Mouse (Mus musculus): ENCODE data around the gene Pik3cb. TPM values are rescaled to one million over a fixed set of nuclear protein-coding genes. Genes with fewer than 3 reads are reported as not detected.

Pik3cb gene
- polyA plus RNA-seq, 1 experiment, result 2.5 TPM

DNA sequence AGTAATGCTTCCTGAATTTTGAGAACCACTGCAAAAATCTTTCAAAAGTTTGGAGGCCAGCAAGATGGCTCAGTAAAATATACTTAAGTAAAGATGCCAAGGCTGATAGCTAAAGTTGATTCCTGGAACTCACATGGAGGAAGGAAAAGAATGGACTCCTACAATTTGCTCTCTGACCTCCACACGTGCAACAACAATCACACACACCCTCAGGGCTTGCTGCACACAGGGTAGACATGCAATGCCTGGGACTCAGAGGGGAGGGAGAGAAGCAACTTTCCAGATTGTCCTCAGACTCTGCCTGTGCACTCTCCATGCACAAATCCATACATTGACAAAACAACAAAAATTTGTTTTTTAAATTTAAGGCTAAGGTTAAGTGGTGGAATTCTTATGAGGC is 42.8 kb downstream of the Pik3cb start:
- WGBS, result 47% methylated on average over 1 of the region's 1 CpGs
- no peak for DNase-seq (ENCODE audit: low read depth, low spot score)

DNA sequence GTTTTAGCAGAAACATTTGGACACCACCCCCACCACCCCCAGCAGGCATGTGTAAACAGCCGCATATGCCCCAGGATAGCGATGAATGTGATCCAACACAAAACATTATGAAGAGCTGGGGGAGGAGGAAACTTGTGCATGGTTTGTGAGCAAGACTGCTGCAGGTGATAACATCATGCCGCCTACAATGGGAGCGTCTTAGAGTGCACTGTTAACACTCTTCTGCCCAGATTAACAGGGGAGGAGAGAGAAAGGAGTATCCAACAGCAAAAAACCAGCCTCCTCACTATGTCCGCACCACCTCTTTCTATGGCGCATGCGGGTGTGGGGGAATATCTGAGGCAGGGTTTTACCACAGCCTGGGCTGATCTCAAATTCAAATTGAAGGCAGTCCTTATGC is 45.2 kb downstream of the Pik3cb start:
- no peak for DNase-seq (ENCODE audit: low read depth, low spot score)
- WGBS, result 90% methylated on average over 7 of the region's 7 CpGs

DNA sequence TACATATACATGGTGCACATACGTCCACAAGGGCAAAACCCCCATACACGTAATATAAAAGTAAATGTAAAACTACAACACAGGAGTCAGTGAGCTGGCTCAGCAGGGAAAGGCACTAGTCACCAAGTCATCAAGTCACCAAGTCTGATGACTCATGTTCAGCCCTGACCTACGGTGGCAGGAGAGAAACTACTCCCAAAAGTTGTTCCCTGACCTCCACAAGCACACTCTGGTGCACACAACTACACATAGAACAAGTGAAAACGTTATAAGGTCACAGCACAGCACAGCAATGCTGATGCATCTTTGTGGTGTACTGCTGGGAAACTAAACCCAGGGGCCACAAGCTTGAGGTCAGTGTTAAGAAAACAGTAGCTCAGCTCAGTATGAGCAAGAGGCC is 49.9 kb downstream of the Pik3cb start:
- no peak for DNase-seq (ENCODE audit: low read depth, low spot score)
- 81% methylated on average over 4 of the region's 4 CpGs for WGBS

DNA sequence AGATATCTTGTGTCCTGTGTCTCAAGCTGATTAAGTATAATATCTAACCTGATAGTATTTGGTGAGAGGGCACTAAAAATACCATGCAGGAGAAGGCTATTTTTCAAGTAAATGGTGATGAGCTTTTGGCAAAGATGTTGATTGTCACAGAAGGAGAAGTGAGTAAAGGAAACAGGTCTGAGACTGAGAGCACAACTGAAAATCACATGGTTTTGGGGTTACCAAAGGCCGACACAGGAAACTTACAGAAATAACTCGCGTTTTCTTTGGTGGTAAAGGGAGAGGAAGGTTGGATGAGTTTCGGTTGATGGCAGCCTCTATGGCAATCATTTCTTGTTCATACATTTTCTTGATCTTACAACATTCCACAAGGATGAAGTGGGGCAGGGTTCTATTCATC is 50.5 kb downstream of the Pik3cb start:
- no peak for DNase-seq (ENCODE audit: low read depth, low spot score)
- WGBS, result 84% methylated on average over 4 of the region's 4 CpGs

DNA sequence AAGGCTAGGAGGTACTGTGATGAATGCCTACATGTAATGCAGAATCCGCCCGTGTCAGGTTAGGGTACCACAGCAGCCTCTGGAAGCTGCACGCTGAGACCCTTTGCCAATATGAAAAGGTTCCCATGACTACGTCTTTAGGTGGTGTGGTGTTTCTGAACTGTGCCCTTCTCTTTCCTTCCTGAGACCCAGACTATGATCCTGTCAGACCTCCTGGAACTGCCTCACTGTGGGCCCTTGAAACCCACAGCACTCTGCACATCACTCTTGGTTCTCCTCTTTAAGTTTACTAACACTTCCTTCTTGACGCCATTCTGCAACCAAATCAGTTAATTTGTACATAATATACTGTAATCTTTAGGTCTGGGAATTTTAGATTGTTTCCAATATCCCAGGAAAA is 58.7 kb downstream of the Pik3cb start:
- DNase-seq (ENCODE audit: low read depth, low spot score), result no peak
- 91% methylated on average over 5 of the region's 5 CpGs for WGBS

DNA sequence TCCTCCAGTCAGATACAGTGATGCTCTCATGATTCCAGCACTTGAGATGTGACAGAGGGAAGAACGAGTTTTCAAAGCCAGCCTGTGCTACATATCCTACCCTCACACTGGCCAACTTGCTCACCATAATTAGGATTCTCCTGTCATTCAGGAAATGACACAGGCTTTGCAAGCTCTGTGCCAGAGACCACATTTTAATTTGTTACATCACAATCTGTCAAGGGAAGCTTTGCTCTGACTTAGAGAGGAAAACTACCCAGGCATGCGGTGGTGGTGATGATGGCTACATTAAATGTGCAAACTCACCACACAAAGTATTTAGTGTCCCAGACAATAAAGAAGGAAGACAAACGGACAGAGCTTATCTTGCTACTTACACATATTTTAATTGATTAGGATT is 59.1 kb downstream of the Pik3cb start:
- DNase-seq (ENCODE audit: low read depth, low spot score), result no peak
- WGBS, result 63% methylated on average over 3 of the region's 3 CpGs

DNA sequence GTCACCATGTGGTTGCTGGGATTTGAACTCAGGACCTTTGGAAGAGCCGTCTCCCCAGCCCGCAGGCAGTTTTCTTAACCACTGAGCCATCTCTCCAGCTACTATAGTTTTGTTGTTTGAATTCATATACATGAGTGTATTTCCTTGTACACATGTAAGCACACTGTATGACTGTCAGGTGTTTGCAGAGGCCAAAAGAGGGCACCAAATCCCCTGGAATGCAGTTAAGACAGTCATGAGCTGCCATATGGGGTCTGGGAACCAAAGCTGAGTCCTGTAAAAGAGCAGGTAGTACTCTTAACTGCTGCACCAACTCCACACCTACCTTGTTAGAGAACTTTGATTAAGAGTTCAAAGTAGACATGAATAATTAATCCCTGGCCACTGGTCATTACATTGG is 59.8 kb downstream of the Pik3cb start:
- no peak for DNase-seq (ENCODE audit: low read depth, low spot score)
- 93% methylated on average over 2 of the region's 2 CpGs for WGBS

DNA sequence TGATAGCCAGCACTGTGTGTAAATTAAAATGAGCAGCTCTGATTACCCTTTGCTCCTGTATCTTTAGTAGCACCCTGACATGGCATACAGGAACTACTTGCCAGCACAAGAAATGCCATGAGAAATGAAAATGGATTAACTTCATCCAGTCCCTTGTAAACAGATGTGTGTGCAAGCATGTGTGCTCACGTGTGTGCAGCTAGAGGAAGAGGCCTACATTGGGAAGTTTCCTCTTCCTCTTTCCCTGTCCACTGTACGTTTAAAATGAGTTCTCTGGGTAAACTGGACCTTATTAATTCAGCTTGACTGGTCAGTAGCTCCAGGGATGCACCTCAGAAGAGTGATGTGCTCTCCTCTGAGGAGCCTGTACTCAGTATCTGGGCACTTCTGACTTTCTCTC is 66.0 kb downstream of the Pik3cb start:
- WGBS, result 53% methylated on average over 2 of the region's 2 CpGs
- no peak for DNase-seq (ENCODE audit: low read depth, low spot score)

DNA sequence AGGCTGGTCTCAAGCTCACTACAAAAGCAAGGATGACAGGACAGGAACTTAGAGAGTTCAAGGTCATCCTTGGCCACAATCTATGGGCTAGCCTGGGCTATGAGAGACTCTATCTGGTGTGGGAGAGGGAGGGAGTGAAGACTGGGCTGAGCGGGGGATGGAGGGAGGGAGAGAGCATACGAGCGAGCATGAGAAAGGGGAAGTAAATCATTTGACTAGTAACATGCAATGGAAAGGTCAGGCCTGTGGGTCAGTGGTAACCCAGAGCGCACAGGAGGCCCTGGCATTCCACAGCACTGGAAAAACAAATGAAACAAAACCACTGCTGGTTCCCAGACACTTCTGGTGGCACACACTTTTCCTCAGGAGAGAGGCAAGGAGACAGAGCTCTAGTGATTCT is 67.9 kb downstream of the Pik3cb start:
- no peak for DNase-seq (ENCODE audit: low read depth, low spot score)
- 69% methylated on average over 4 of the region's 4 CpGs for WGBS

DNA sequence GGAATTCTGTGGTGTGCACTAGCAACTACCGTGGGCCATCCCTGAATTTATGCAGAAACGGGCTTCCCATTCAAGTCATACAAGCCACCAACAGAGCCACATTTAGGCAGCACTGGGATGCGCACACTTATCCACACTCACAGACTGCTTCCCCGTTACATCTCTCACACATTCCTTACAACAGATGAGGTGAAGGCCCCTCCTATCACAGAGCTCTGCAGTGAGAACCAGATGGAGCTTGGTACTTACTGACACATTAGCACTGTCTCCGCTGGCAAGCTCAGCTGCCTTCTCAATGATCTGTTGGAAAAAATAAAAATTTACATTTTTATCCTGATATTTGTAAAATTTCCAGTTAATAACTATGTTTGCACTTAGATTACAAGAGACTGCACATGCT is 75.1 kb downstream of the Pik3cb start:
- WGBS, result 88% methylated on average over 5 of the region's 5 CpGs
- no peak for DNase-seq (ENCODE audit: low read depth, low spot score)

DNA sequence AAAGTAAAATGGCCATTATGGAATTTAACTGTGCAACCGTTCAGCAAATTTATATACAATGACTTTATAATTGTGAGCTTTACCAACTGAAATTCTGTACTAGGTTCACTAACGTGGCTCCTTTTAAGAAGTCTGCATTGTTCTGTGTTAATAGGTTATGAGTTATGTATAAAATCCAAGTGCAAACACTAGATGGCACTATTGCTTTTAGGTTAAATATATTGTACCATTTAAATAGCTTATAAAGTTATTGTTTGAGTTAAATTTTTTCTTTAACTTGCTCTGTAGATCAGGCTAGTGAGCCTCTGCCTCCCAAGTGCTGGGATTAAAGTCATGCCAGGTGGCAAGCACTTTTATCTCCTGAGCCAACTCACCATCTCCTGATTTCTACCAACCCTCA is 76.2 kb downstream of the Pik3cb start:
- DNase-seq (ENCODE audit: low read depth, low spot score), result no peak
- WGBS, result 35% methylated on average over 2 of the region's 2 CpGs

DNA sequence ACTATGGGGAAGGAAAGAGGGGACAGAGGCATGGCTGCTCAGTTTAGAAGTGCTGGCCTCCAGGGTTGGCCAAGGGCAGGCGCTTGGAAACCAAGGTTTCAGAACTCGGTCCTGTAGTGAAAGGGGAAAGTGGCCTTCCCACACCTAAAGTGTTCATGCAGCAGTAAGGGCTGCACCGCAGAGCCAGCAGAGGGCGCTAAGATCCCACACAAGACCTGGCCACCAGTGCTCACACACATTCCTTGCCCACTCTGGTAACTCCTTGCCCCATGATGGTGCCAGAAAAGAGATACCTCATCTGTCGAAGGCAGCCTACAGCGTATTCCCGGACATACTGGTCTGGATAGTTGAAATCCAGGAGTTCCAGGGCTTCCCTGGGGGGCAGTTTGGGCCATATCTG is 77.9 kb downstream of the Pik3cb start:
- 32% methylated on average over 7 of the region's 7 CpGs for WGBS
- DNase-seq (ENCODE audit: low read depth, low spot score), result no peak

DNA sequence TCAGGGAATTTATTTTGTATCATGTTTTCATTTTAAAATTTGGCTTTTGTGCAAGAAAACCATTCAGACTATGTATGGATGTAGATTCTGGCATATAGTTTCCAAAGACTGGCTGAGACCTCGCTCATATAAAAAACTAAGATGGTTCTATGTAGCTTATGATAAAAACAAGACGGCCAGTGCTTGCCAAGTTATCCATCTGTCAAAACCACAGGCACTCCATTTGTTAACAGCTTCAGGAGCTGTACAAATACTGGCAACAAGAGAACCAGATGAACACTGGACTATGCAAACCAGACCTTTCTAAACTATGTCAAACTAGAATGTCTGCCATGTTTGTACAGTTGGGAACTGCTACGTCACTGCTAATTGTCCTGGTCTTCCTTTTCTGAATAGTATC is 82.7 kb downstream of the Pik3cb start:
- 71% methylated on average over 3 of the region's 3 CpGs for WGBS
- no peak for DNase-seq (ENCODE audit: low read depth, low spot score)

DNA sequence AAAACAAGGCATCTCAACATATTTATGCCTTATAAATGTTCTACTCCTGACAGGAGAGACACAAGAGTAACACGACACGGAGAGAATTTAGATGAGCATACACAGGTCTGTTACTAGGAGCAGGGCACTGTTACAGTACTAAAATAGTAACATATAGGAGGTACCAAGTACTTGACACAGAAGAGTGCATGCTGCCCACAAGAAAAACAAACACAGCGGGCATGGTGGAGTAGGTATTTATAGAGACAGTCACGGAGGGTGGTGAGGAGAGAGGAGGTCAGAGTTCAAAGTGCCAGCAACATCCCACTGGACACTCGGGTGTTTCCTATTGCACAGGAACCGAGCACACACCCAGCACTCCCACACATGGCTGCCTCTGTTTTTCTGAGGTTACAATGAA is 90.7 kb downstream of the Pik3cb start:
- DNase-seq (ENCODE audit: low read depth, low spot score), result no peak
- 51% methylated on average over 6 of the region's 6 CpGs for WGBS

DNA sequence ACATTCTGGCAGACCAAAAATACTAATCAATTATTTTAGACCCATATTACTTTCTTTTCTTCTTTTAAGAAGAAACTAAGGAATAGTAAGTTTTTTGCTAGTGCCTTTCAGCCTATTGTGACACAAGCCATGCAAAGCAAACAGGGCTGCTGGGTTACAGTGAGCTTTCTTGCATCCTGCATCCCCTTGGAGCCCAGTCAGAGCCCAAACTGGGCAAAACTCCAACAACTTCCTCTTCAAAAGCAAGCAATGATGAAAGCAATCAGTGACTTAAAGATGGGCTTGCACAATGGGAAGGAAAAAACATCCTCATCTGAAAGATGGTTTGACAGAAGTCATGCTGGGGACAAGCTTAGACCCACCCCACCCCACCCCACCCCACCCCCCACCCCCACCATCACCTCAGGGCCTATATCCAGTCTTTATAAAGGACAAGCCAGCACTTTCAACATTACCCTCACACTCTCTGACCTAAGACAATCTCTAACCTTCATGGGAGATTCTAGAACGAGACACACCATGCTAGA is 91.6 kb downstream of the Pik3cb start:
- WGBS, result 73% methylated on average over 1 of the region's 1 CpGs
- no peak for DNase-seq (ENCODE audit: low read depth, low spot score)

DNA sequence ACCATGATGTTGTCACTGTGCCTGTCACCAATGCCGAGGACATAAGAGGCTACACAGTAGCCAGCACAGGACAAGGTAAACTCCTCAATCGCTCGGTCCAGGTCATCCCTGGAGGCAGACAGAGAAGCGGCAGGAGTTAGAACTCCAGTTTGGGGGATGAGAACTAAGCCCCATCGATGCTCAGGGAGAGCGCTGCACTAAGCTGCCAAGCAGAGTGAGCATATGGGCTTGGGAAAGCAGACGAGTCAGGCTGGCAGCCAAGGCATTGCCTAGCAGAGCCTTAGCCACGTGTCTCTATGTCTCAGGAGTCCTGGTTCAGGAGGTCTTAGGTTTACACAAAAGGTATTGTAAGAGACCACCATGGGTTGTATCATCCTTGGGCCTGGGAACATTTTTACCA is 95.7 kb downstream of the Pik3cb start:
- 93% methylated on average over 8 of the region's 8 CpGs for WGBS
- no peak for DNase-seq (ENCODE audit: low read depth, low spot score)

DNA sequence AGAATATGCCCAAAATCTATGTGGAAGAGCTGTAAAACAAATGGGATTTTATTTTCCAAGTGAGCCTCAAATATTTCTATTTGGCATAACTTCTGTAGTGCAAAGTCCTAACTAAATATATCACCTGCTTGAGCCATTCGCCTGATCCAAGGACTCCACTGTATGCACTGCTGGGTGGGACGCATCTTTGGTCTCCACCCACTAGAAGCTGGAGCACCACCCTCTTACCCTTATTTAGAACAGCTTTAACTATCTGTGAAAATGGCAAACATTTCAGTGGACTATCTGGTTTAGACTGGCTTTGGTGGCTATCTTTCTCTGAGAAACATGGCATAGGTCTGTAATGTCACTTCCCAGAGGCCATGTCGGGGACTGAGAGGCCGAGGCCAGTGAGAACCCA is 97.8 kb downstream of the Pik3cb start:
- DNase-seq (ENCODE audit: low read depth, low spot score), result no peak
- 47% methylated on average over 4 of the region's 4 CpGs for WGBS

DNA sequence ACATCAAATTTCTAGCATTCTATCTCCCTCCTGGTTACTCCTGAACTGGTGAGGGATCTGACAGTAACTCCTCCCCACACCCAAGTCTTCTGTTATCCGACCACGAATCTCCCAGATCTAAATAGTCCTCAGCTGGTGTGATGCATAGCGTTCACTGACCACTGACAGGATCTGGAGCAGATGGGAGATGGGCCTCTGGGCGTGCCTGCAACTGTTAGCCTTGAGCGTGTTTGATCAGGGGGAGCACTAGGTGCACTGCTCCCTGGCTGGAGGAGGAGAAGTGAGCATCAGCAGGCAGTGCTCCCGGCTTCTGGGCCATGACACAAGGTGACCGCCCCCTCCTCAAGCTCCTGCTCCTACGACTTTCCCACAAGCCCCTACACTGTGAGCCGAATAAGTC is 98.4 kb downstream of the Pik3cb start:
- no peak for DNase-seq (ENCODE audit: low read depth, low spot score)
- 56% methylated on average over 9 of the region's 9 CpGs for WGBS

DNA sequence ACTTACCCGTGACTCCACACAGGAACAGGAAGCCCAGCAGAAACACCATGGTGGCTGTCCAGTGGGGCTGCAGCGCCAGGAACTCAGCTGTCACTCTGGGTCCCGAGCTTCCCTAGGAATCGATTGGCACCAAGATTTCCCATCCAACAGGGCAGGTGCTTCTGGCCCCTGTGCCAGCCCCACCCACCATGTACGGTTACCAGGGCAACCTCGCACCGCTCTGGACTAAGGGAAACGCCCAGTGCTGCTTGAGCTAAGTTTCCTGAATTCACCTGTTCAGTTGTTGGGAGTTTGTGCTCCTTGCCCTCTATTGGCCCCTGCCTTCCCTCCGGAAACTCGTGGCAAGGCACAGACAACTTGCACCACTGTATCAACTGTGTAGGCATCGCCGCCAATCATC is 104.8 kb downstream of the Pik3cb start, which contains the start of gene Gm1123:
TSS of gene Gm1123 (minus strand) at position 141 of the 400 bp plus-strand sequence.
- 45% methylated on average over 12 of the region's 12 CpGs for WGBS
- DNase-seq (ENCODE audit: low read depth, low spot score), result no peak

DNA sequence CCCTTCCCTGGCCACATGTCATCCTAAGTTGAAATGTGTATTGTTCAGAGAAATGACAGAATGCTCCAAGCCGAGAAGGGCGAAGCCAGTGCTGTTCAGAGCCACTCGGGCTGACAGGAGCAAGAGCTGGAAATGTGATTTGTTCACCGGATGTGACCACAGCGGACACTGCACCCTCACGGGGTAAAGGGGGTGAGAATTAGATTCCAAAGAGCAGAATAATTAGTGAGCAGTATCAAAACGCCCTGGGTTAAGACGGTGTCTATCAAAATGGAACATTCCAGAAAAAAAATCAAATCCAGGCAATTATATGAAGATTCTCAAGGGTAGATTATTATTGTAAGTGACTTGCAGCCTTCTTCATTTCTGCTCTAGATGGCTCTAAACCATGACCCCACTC is 106.3 kb downstream of the Pik3cb start:
- DNase-seq (ENCODE audit: low read depth, low spot score), result no peak
- 92% methylated on average over 8 of the region's 8 CpGs for WGBS

DNA sequence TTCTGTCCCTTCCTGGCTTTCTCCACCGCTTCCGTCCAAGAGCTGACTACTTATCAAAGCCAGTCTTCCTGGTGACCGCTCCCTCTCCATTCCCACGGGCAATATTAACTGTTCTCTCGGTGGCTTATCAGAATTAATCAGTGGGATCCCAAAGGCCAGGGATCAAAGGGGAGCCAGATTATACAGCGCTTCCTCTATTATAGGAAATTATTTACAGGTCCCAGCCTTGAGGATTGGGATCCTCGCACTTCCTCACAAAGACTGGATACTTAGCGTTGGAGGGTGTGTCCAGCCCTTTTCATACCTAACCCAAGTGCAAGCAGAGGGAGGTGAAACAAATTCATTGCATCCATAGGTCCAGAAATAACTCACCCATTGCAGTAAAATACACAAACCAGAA is 108.4 kb downstream of the Pik3cb start:
- no peak for DNase-seq (ENCODE audit: low read depth, low spot score)
- WGBS, result 40% methylated on average over 8 of the region's 8 CpGs

DNA sequence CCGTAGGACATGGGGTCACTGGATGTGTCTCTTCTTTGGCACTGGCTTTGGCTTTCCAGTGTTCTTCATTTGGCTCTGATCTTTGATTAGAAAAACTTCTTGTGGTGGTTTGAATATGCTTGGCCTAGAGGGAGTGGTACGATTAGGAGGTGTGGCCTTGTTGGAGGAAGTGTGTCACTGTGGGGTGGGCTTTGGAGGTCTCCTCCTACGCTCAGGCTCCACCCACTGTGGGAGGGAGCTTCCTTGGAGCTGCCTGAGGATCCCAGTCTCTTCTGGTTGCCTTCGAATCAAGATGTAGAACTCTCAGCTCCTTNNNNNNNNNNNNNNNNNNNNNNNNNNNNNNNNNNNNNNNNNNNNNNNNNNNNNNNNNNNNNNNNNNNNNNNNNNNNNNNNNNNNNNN is 118.7 kb downstream of the Pik3cb start:
- 76% methylated on average over 4 of the region's 4 CpGs for WGBS
- DNase-seq (ENCODE audit: low read depth, low spot score), result no peak

DNA sequence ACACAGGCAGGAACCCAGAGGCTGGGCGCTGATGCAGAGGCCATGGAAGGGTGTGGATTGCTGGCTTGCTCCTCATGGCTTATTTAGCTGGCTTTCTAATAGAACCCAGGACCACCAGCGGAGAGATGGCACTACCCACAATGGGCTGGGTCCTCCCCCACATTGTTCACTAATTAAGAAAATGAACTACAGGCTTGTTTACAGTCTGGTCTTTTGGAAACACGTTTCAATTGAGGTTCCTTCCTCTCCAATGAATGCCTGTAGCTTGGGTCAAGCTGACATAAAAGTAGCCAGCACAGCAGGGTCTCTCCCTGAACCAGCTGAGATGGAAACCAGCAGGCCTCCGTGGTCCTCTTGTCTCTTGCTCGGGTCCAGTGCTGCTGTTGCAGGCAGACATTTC is 119.3 kb downstream of the Pik3cb start:
- no peak for DNase-seq (ENCODE audit: low read depth, low spot score)
- WGBS, result 62% methylated on average over 5 of the region's 5 CpGs

Data from large intestine, adult 2 months (tissue).